Mouse (Mus musculus) liver, adult 2 months (tissue): Measurements from ENCODE around the gene Gm20604. TPM values are rescaled to one million over a fixed set of nuclear protein-coding genes. Genes with fewer than 3 reads are reported as not detected.

Experiments used
- DNase-seq: peaks from one replicate; pipeline ENCODE4 v3.0.0-alpha.2; 2011; ENCODE audit warnings: low read depth, low spot score; ENCODE audit errors: extremely low read depth
- H3K27ac ChIP-seq: fragments of 200-500 bp; replicated peaks from 2 replicates; pipeline ENCODE4 v1.5.1; 2012; ENCODE audit warnings: low read depth, mild to moderate bottlenecking, control low read depth, inconsistent platforms, low read length; ENCODE audit not compliant: insufficient read depth
- H3K27me3 ChIP-seq: fragments of 200-500 bp; 2 replicates; pipeline ENCODE4 v1.6.1; 2012; ENCODE audit warnings: mild to moderate bottlenecking, moderate library complexity, low read length, inconsistent platforms; ENCODE audit not compliant: control insufficient read depth, insufficient read depth
- H3K36me3 ChIP-seq: fragments of 200-500 bp; 2 replicates; pipeline ENCODE4 v1.6.1; 2012; ENCODE audit warnings: low read length, inconsistent platforms; ENCODE audit not compliant: control insufficient read depth, insufficient read depth
- H3K4me1 ChIP-seq: fragments of 200-500 bp; 2 replicates; pipeline ENCODE4 v1.6.1; 2011; ENCODE audit warnings: low read length; ENCODE audit not compliant: control insufficient read depth, insufficient read depth
- H3K4me3 ChIP-seq: fragments of 200-500 bp; 2 replicates; pipeline ENCODE4 v1.5.1; 2011; ENCODE audit warnings: low read depth, mild to moderate bottlenecking, control low read depth, low read length, moderate library complexity; ENCODE audit not compliant: insufficient read depth
- H3K79me2 ChIP-seq: fragments of 200-500 bp; 2 replicates; pipeline ENCODE4 v1.6.1; 2012; ENCODE audit warnings: inconsistent platforms, mild to moderate bottlenecking, low read length, moderate library complexity; ENCODE audit not compliant: control insufficient read depth, insufficient read depth
- H3K9ac ChIP-seq: fragments of 200-500 bp; 2 replicates; pipeline ENCODE4 v1.6.1; 2012; ENCODE audit warnings: low read depth, mild to moderate bottlenecking, control low read depth, inconsistent platforms, low read length
- CTCF ChIP-seq: fragments of 200-500 bp; IDR thresholded peaks from 2 replicates; pipeline ENCODE4 v1.5.1; 2011; ENCODE audit warnings: low read depth, low read length, control low read depth
- POLR2A ChIP-seq: fragments of 200-500 bp; IDR thresholded peaks from 2 replicates; pipeline ENCODE4 v1.6.1; 2011; ENCODE audit warnings: low read length, control low read depth; ENCODE audit not compliant: insufficient read depth; ENCODE audit errors: extremely low read depth
- WGBS: fragments of 180-500 bp; shearing (Covaris S2); methylation state at CpG from one replicate; pipeline ENCODE4 v1.1.7; 2018; 5-methylcytosine and 5-hydroxymethylcytosine counted together
- polyA plus RNA-seq: library from polyadenylated mRNA; depleted of rRNA; stranded (reverse); fragments of >200 nt; gene quantifications from 2 replicates; pipeline ENCODE4 v1.2.3, GENCODE M21; 2012
- total RNA-seq: library from RNA; depleted of rRNA; stranded (reverse); fragments of >200 nt; gene quantifications from 2 replicates; pipeline ENCODE4 v1.2.3, GENCODE M21; 2014

Gm20604 gene
- total and polyA plus RNA-seq, 2 experiments: 0.94 to 1.8 TPM

- peaks cover 6% of the 10 kb centered on the region; the same call in 1 of the 2 replicates for H3K4me1 ChIP-seq
- peak; percentile 19 for DNase-seq
- H3K27me3 ChIP-seq: no peaks in the 10 kb centered on the region
- H3K4me3 ChIP-seq: no peak overlapping the region
- TF ChIP-seq POLR2A (no peak), CTCF (no peak)
- no peak overlapping the region for H3K27ac ChIP-seq
- H3K9ac ChIP-seq: no peak overlapping the region
- peaks cover 30% of the 10 kb centered on the region for H3K36me3 ChIP-seq
- H3K79me2 ChIP-seq: peaks cover 4% of the 10 kb centered on the region; the same call in 1 of the 2 replicates
Measured at GRCm38 (mm10) chr12:102763696-102764095, 5.2 kb upstream of the Gm20604 start.

GRCm38 (mm10) chr12:102761668-102762067, 3.2 kb upstream of the Gm20604 start:
- H3K79me2 ChIP-seq: peaks cover 5% of the 10 kb centered on the region; the same call in 1 of the 2 replicates
- TF ChIP-seq POLR2A: no peak
- no peak for TF ChIP-seq CTCF
- peaks cover 9% of the 10 kb centered on the region; the same call in 1 of the 2 replicates for H3K4me1 ChIP-seq
- H3K4me3 ChIP-seq: no peak overlapping the region
- 76% methylated on average over 3 of the region's 3 CpGs for WGBS
- peaks cover 19% of the 10 kb centered on the region for H3K36me3 ChIP-seq
- H3K27me3 ChIP-seq: no peaks in the 10 kb centered on the region
- no peak overlapping the region for H3K27ac ChIP-seq
- H3K9ac ChIP-seq: no peak overlapping the region
- no peak for DNase-seq

GRCm38 (mm10) chr12:102758936-102759335, 464 bp upstream of the Gm20604 start:
- Histone ChIP-seq H3K4me1 (peaks cover 9% of the 10 kb centered on the region; the same call in 1 of the 2 replicates), H3K27me3 (no peaks in the 10 kb centered on the region), H3K27ac (no peak overlapping the region), H3K9ac (no peak overlapping the region), H3K36me3 (peaks cover 8% of the 10 kb centered on the region), H3K4me3 (peak overlapping the region; percentile 95), H3K79me2 (peaks cover 11% of the 10 kb centered on the region; the same call in 1 of the 2 replicates)
- 0% methylated on average over 5 of the region's 5 CpGs for WGBS
- DNase-seq: no peak
- TF ChIP-seq CTCF: no peak
- TF ChIP-seq POLR2A: no peak

- Histone ChIP-seq H3K27me3 (no peaks in the 10 kb centered on the region), H3K4me1 (peaks cover 10% of the 10 kb centered on the region; the same call in 1 of the 2 replicates), H3K4me3 (peak within 1 kb of the TSS; percentile 95), H3K79me2 (peaks cover 11% of the 10 kb centered on the region; the same call in 1 of the 2 replicates), H3K9ac (peak within 1 kb of the TSS; percentile 89), H3K36me3 (peaks cover 4% of the 10 kb centered on the region), H3K27ac (peak within 1 kb of the TSS; percentile 74)
- under 1% methylated on average over 73 of the region's 73 CpGs for WGBS
- DNase-seq: peak; percentile 91
- TF ChIP-seq CTCF: peak; percentile 41
- TF ChIP-seq POLR2A: peak; percentile 72
Measured at GRCm38 (mm10) chr12:102757689-102758402, 626 bp downstream of the Gm20604 start, which contains the start of the genes Gm28051, Gon7 and Ubr7. TSS of gene Gm28051 (minus strand) at chr12:102757765. TSS of gene Gon7 (minus strand) at chr12:102757803. TSS of gene Ubr7 (plus strand) at chr12:102757967.

- TF ChIP-seq POLR2A: no peak
- TF ChIP-seq CTCF: no peak
- Histone ChIP-seq H3K79me2 (peaks cover 11% of the 10 kb centered on the region; the same call in 1 of the 2 replicates), H3K27me3 (no peaks in the 10 kb centered on the region), H3K9ac (peak overlapping the region; percentile 85), H3K36me3 (peaks cover under 1% of the 10 kb centered on the region), H3K4me1 (peaks cover 10% of the 10 kb centered on the region; the same call in 1 of the 2 replicates), H3K27ac (peak overlapping the region; percentile 74), H3K4me3 (peak overlapping the region; percentile 93)
- no peak for DNase-seq
- WGBS: 1% methylated on average over 46 of the region's 46 CpGs
Measured at GRCm38 (mm10) chr12:102757055-102757688, 1.3 kb downstream of the Gm20604 start.
